Mouse (Mus musculus) cerebellum, adult 2 months (tissue): ENCODE data around the gene Nav3.

Source experiments
- CTCF ChIP-seq: fragments of 200-500 bp; IDR thresholded peaks from 2 replicates; pipeline ENCODE4 v1.5.1; 2011; ENCODE audit warnings: low read depth, mild to moderate bottlenecking, control low read depth, low read length, moderate library complexity, borderline replicate concordance; ENCODE audit not compliant: insufficient read depth
- POLR2A ChIP-seq: fragments of 200-500 bp; IDR thresholded peaks from 2 replicates; pipeline ENCODE4 v1.6.1; 2011; ENCODE audit warnings: low read length, control low read depth, borderline replicate concordance; ENCODE audit not compliant: insufficient read depth

DNA sequence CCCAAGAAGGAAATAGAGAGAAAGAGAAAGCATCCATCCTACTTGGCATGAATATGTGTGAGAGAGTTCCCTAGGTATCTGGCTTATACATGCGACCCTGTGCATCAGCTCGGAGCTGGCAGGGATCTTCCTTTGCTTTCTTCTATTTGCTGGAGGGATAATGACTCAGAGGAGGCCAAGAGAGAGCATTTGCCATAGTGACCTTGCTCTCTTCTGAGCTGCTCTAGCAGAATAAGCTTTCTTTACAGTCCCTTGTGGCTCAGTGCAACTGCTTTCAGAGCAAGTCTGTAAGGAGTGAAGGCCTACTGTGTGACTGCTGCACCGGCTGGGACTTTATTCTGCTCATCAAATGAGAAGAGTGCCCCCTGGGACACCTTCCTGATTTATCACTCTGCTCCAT is 715.7 kb downstream of the Nav3 start:
- TF ChIP-seq CTCF, result no peak
- no peak for TF ChIP-seq POLR2A
